Mouse (Mus musculus) lung, postnatal 0 days (tissue): Measurements from ENCODE around the gene Slc6a18. TPM values are rescaled to one million over a fixed set of nuclear protein-coding genes. Genes with fewer than 3 reads are reported as not detected.
A peak's percentile ranks its signal among the peaks of the same experiment; 100 is the strongest.
"Not testable (repeated sequence)": the region's sequence is repeated elsewhere in the genome, so short reads cannot be mapped to it uniquely, and the experiment has no call there.

ENCODE experiments used
- ATAC-seq: fragments of 200-750 bp; cut with Nextera tagmentation; 2 replicates; pipeline ENCODE4 v1.8.0; 2017; ENCODE audit warnings: moderate library complexity
- DNase-seq: peaks from one replicate; pipeline ENCODE4 v3.0.0-alpha.2; 2016; ENCODE audit warnings: low spot score
- H3K27ac ChIP-seq: fragments of 300-500 bp; sonication (generic); 2 replicates; pipeline ENCODE4 v1.5.1; 2014; ENCODE audit warnings: antibody characterized with exemption, mild to moderate bottlenecking, low read length, mixed read lengths
- H3K27me3 ChIP-seq: fragments of 300-500 bp; sonication (generic); replicated peaks from 2 replicates; pipeline ENCODE4 v1.6.1; 2014; ENCODE audit warnings: low read length, mixed read lengths; ENCODE audit not compliant: insufficient read depth
- H3K36me3 ChIP-seq: fragments of 300-500 bp; sonication (generic); 2 replicates; pipeline ENCODE4 v1.6.1; 2014; ENCODE audit warnings: low read length, mixed read lengths; ENCODE audit not compliant: insufficient read depth
- H3K4me1 ChIP-seq: fragments of 300-500 bp; sonication (generic); 2 replicates; pipeline ENCODE4 v1.6.1; 2014; ENCODE audit warnings: antibody characterized with exemption, low read depth, low read length, mixed read lengths; ENCODE audit not compliant: insufficient read depth
- H3K4me2 ChIP-seq: fragments of 300-500 bp; sonication (generic); replicated peaks from 2 replicates; pipeline ENCODE4 v1.6.1; 2014; ENCODE audit warnings: low read depth, mild to moderate bottlenecking, low read length, moderate library complexity, mixed read lengths
- H3K4me3 ChIP-seq: fragments of 300-500 bp; sonication (generic); 2 replicates; pipeline ENCODE4 v1.5.1; 2014; ENCODE audit warnings: low read depth, low read length
- H3K9ac ChIP-seq: fragments of 300-500 bp; sonication (generic); replicated peaks from 2 replicates; pipeline ENCODE4 v1.6.1; 2014; ENCODE audit warnings: low read depth, mild to moderate bottlenecking
- H3K9me3 ChIP-seq: fragments of 300-500 bp; sonication (generic); 2 replicates; pipeline ENCODE4 v1.6.1; 2016; ENCODE audit warnings: low read length, mixed read lengths
- CTCF ChIP-seq: IDR thresholded peaks from 2 replicates; pipeline ENCODE4 v1.5.1; 2016; ENCODE audit warnings: antibody characterized with exemption, mild to moderate bottlenecking
- EP300 ChIP-seq: IDR thresholded peaks from 2 replicates; pipeline ENCODE4 v1.6.1; 2016; ENCODE audit warnings: antibody characterized with exemption, mild to moderate bottlenecking, control low read depth
- WGBS: fragments of 180-500 bp; shearing (Covaris S2); extraction: QIAGEN DNeasy Blood & Tissue Kit; methylation state at CpG from one replicate; pipeline ENCODE4 v1.1.7; 2014; 5-methylcytosine and 5-hydroxymethylcytosine counted together
- polyA plus RNA-seq: library from polyadenylated mRNA; unstranded; fragments of >200 nt; fragmentation: Nextera tagmentation; extraction: Ambion mirVana; gene quantifications from 2 replicates; pipeline ENCODE4 v1.2.1, GENCODE M21; 2015

Slc6a18 gene
- polyA plus RNA-seq, 1 experiment from 2014 or later, result not detected

DNA sequence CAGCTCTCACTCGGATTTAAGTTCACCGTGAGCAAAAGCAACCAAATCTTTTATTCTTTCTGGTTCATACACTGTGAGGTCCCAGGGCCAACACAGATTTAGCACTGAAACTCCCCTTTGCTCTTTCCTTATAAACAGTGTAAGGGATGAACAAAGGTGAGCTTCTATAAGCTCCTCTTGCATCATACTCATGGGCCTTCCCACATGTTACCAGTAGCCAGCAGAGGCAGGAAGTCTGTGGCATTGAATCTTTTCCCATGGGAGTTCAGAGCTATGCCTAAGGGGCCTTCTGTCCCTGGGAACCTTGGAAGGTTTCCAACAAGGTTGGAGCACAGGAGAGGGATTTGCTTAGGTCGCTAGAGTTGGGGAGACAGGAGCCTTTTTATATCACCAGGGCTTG, 34.4 kb upstream of the Slc6a18 start:
- Histone ChIP-seq H3K9ac (no peak overlapping the region), H3K4me2 (no peak overlapping the region), H3K4me3 (no peak overlapping the region), H3K27ac (no peak overlapping the region), H3K36me3 (no peaks in the 10 kb centered on the region), H3K27me3 (no peaks in the 10 kb centered on the region), H3K9me3 (no peaks in the 10 kb centered on the region), H3K4me1 (no peaks in the 10 kb centered on the region; the same call in 1 of the 2 replicates)
- DNase-seq, result no peak
- no peak for ATAC-seq
- TF ChIP-seq CTCF (no peak), EP300 (no peak)
- 66% methylated on average over 3 of the region's 3 CpGs for WGBS

DNA sequence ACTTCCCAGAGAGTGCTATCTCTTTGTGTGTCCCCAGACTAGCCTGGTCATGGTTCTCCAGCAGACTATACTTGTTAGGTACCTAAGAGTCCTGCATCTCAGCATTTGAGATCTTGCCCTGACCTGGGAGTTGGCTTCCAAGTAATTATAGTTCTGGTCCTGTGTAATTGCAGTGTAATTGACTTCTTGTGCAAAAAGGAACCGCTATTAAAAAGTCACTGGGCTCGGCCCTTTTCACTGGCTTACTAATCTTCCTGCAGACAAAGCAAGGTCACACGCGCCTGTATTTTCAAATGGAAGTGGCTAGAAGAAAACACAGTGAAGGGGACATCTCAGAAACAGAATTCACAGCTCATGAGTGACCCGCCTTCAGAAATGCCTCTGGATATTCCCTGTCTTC, 34.0 kb upstream of the Slc6a18 start:
- Histone ChIP-seq H3K27ac (no peak overlapping the region), H3K27me3 (no peaks in the 10 kb centered on the region), H3K4me1 (no peaks in the 10 kb centered on the region; the same call in 1 of the 2 replicates), H3K9ac (no peak overlapping the region), H3K36me3 (no peaks in the 10 kb centered on the region), H3K4me2 (no peak overlapping the region), H3K9me3 (no peaks in the 10 kb centered on the region), H3K4me3 (no peak overlapping the region)
- no peak for ATAC-seq
- WGBS, result 89% methylated on average over 5 of the region's 5 CpGs
- no peak for TF ChIP-seq EP300
- TF ChIP-seq CTCF, result no peak
- no peak for DNase-seq

DNA sequence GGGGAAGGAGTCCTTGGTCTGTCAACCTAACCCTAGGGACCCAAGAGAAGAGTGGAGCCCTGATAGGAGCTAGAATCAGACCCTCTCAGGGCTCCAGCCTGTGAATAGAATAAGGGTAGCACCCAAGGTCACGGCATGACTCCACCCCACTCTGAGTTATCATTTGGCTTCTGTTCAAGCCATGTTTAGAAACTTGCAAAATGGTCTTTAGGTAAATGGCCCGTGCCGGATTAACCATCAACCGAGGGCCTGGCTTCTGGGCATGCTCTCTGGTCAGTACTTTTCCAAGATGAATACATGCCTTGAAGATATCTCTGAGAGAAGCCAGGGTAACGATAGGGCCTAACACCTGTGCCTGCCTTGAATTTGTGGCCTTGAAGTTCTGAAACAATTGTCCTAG, 33.4 kb upstream of the Slc6a18 start:
- Histone ChIP-seq H3K36me3 (no peaks in the 10 kb centered on the region), H3K27ac (no peak overlapping the region), H3K4me1 (no peaks in the 10 kb centered on the region; the same call in 1 of the 2 replicates), H3K27me3 (no peaks in the 10 kb centered on the region), H3K4me3 (no peak overlapping the region), H3K9ac (no peak overlapping the region), H3K9me3 (no peaks in the 10 kb centered on the region), H3K4me2 (no peak overlapping the region)
- DNase-seq (no peak), ATAC-seq (no peak)
- TF ChIP-seq EP300 (no peak), CTCF (no peak)
- 81% methylated on average over 5 of the region's 5 CpGs for WGBS

DNA sequence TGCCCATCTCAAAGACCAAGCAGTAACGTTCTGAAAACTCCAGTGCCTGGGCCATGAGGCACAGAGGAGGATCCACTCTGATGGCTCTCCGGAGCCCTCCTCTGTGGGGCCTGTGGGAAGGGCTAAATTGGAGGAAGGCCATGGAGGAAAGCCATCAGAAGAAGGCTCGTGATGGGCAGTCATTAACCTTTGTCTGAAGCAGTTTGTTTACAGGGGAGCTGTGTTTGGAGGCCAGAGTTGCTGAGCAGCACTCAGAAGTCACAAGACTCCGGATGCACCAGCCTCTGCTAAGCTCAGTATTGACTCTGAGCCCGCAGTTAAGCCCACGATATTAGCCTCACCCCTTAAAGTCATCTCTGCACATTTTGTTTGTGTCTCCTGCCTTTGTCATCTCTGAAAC, 31.7 kb upstream of the Slc6a18 start:
- no peaks in the 10 kb centered on the region for H3K27me3 ChIP-seq
- H3K9me3 ChIP-seq, result no peaks in the 10 kb centered on the region
- no peak overlapping the region for H3K4me3 ChIP-seq
- H3K9ac ChIP-seq, result no peak overlapping the region
- H3K36me3 ChIP-seq, result no peaks in the 10 kb centered on the region
- TF ChIP-seq CTCF (no peak), EP300 (no peak)
- WGBS, result 39% methylated on average over 6 of the region's 6 CpGs
- H3K27ac ChIP-seq, result no peak overlapping the region
- ATAC-seq (peak; percentile 32; the same call in 1 of the 2 replicates), DNase-seq (no peak)
- no peak overlapping the region for H3K4me2 ChIP-seq
- no peaks in the 10 kb centered on the region; the same call in 1 of the 2 replicates for H3K4me1 ChIP-seq

DNA sequence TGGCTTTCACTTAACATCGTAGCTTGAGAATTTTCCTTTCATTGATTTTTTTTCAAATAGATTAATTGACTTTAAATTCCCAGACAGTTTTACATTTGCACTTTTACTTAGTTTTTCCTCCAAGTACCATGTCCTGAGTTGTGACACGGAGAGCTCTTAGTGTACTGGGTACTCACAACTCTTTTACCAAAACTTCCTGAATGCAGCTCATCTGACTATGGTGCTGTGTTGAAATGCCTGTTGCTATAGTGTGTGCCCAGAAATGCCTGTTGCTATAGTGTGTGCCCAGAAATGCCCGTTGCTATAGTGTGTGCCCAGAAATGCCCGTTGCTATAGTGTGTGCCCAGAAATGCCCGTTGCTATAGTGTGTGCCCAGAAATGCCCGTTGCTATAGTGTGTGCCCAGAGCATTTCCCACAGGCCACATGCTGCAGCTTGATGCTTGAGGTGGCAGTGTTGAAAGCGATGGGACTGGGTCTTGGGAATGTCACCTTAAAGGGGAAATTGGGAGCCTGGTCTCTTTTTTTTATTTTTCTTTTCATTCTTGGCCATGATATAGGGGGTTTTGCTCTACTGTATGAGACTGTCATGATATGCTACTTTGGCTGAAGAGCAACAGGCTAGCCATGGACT, 27.0 kb upstream of the Slc6a18 start, which contains the start of gene Slc6a19:
Gene Slc6a19, minus strand, starts transcription at position 172 of the 632 bp plus-strand sequence.
- H3K27me3 ChIP-seq, result no peaks in the 10 kb centered on the region
- ATAC-seq, result no peak
- H3K9me3 ChIP-seq, result no peaks in the 10 kb centered on the region
- H3K36me3 ChIP-seq, result no peaks in the 10 kb centered on the region
- H3K4me2 ChIP-seq, result no peak within 1 kb of the TSS
- no peaks in the 10 kb centered on the region; the same call in 1 of the 2 replicates for H3K4me1 ChIP-seq
- DNase-seq, result no peak
- H3K9ac ChIP-seq, result no peak within 1 kb of the TSS
- no peak within 1 kb of the TSS for H3K4me3 ChIP-seq
- 86% methylated on average over 7 of the region's 7 CpGs for WGBS
- TF ChIP-seq EP300 (no peak), CTCF (no peak)
- no peak within 1 kb of the TSS for H3K27ac ChIP-seq

DNA sequence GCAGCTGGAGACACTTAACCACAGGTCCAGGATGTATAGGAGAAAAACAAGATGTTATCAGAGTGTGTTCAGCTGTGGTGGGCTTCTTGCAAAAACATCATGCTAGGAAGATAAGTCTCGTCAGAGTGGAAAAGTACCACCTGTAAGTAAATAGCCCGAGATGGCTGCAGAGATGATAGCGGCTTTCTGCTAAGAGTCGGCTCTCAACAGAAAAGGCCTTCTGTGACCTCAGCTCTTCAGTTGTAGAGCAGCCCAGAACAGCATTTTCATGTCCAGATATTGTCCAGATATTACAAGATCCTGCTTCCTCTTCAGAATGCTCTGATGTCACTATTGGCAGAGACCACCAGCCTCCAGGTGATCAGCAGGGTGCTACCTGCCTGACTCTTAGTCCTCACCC, 25.7 kb upstream of the Slc6a18 start:
- ATAC-seq, result not testable (repeated sequence)

DNA sequence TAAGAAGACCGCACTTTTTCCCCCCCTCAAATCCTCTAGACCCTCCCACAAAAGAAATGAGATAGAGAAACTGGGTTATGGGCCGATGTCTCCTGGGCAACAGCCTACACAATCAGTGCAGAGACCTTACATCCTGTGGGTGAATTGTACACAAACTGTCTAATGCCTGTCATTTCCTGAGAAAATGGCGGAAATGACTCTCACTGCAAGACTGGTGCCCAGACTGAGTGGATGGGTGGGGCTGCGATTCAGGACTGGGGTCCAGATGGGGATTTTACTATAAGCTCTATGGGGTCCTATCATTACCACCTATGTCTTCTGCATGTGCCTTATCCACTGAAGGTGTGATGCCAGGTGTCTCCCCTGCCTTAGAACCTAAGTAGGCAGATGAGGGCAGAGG, 25.0 kb upstream of the Slc6a18 start:
- Histone ChIP-seq H3K36me3 (no peaks in the 10 kb centered on the region), H3K4me3 (no peak overlapping the region), H3K4me2 (no peak overlapping the region), H3K4me1 (no peaks in the 10 kb centered on the region), H3K27me3 (no peaks in the 10 kb centered on the region), H3K9me3 (no peaks in the 10 kb centered on the region), H3K9ac (no peak overlapping the region), H3K27ac (no peak overlapping the region)
- peak; percentile 58 for DNase-seq
- WGBS, result 59% methylated on average over 4 of the region's 4 CpGs
- ATAC-seq, result peak; percentile 83
- TF ChIP-seq CTCF, result no peak
- TF ChIP-seq EP300, result peak; percentile 47; the same call in 1 of the 2 replicates

More for the DNA sequence above, 25.7 kb upstream of the Slc6a18 start:
- H3K27ac ChIP-seq, H3K36me3 ChIP-seq, H3K27me3 ChIP-seq, H3K4me1 ChIP-seq, H3K9ac ChIP-seq, H3K4me3 ChIP-seq, H3K9me3 ChIP-seq, DNase-seq, H3K4me2 ChIP-seq: not testable (repeated sequence)
- WGBS, result 48% methylated on average over 4 of the region's 4 CpGs
